Mouse (Mus musculus): Measurements from ENCODE around the gene Olfr1466. TPM values are rescaled to one million over a fixed set of nuclear protein-coding genes. Genes with fewer than 3 reads are reported as not detected.

Gene Olfr1466
- polyA plus RNA-seq (2015; fragmentation: Nextera tagmentation; extraction: Ambion mirVana), result not detected in 2 replicates

GRCm38 (mm10) chr19:13338562-13338961 is at the start of gene Olfr1466:
Gene Olfr1466, plus strand, starts transcription at chr19:13338862.
- Histone ChIP-seq H3K9me3 (ENCODE audit: control insufficient read depth, low read length) (peaks cover 3% of the 10 kb centered on the region; the same call in 1 of the 2 replicates), H3K36me3 (ENCODE audit: control insufficient read depth, insufficient read depth) (no peaks in the 10 kb centered on the region), H3K4me3 (replicated peaks; ENCODE audit: low read length) (no peak within 1 kb of the TSS), H3K27me3 (replicated peaks; ENCODE audit: control insufficient read depth, insufficient read depth, low read length) (no peaks in the 10 kb centered on the region), H3K4me2 (ENCODE audit: low read length) (no peak within 1 kb of the TSS), H3K9ac (replicated peaks; ENCODE audit: low read depth, low read length) (no peak within 1 kb of the TSS), H3K4me1 (replicated peaks; ENCODE audit: control insufficient read depth, insufficient read depth, low read length) (no peaks in the 10 kb centered on the region), H3K27ac (ENCODE audit: low read length) (no peak within 1 kb of the TSS)
- 88% methylated on average over 2 of the region's 2 CpGs for WGBS
- ATAC-seq, result no peak

GRCm38 (mm10) chr19:13315441-13315840 is 23.2 kb upstream of the Olfr1466 start, which contains the start of gene Olfr1465:
Gene Olfr1465, minus strand, starts transcription at chr19:13315541.
- Histone ChIP-seq H3K27ac (ENCODE audit: low read length) (no peak within 1 kb of the TSS), H3K4me1 (replicated peaks; ENCODE audit: control insufficient read depth, insufficient read depth, low read length) (no peaks in the 10 kb centered on the region), H3K36me3 (ENCODE audit: control insufficient read depth, insufficient read depth) (no peaks in the 10 kb centered on the region), H3K9ac (replicated peaks; ENCODE audit: low read depth, low read length) (no peak within 1 kb of the TSS), H3K9me3 (ENCODE audit: control insufficient read depth, low read length) (no peaks in the 10 kb centered on the region; the same call in 1 of the 2 replicates), H3K27me3 (replicated peaks; ENCODE audit: control insufficient read depth, insufficient read depth, low read length) (no peaks in the 10 kb centered on the region), H3K4me2 (ENCODE audit: low read length) (no peak within 1 kb of the TSS), H3K4me3 (replicated peaks; ENCODE audit: low read length) (no peak within 1 kb of the TSS)
- ATAC-seq, result no peak

- H3K27me3 ChIP-seq (replicated peaks; ENCODE audit: control insufficient read depth, insufficient read depth, low read length), result no peaks in the 10 kb centered on the region
- ATAC-seq, result no peak
- no peaks in the 10 kb centered on the region for H3K9me3 ChIP-seq (ENCODE audit: control insufficient read depth, low read length)
- no peaks in the 10 kb centered on the region for H3K36me3 ChIP-seq (ENCODE audit: control insufficient read depth, insufficient read depth)
- no peak within 1 kb of the TSS for H3K27ac ChIP-seq (ENCODE audit: low read length)
- WGBS, result 72% methylated on average over 2 of the region's 2 CpGs
- H3K4me3 ChIP-seq (replicated peaks; ENCODE audit: low read length), result no peak within 1 kb of the TSS
- no peak within 1 kb of the TSS for H3K4me2 ChIP-seq (ENCODE audit: low read length)
- H3K4me1 ChIP-seq (replicated peaks; ENCODE audit: control insufficient read depth, insufficient read depth, low read length), result no peaks in the 10 kb centered on the region
- H3K9ac ChIP-seq (replicated peaks; ENCODE audit: low read depth, low read length), result no peak within 1 kb of the TSS
These were observed 23.3 kb downstream of the Olfr1466 start, which contains the start of gene Olfr1467 for GRCm38 (mm10) chr19:13361936-13362335. Gene Olfr1467, plus strand, starts transcription at chr19:13362236.

Other genes starting within 250 kb of the Olfr1466 start
- not detected in 2 replicates for gene Olfr1457, start 241.0 kb upstream of the Olfr1466 start, polyA plus RNA-seq (2015; fragmentation: Nextera tagmentation; extraction: Ambion mirVana)
- not detected in 2 replicates for gene Olfr1458, start 232.1 kb upstream of the Olfr1466 start, polyA plus RNA-seq (2015; fragmentation: Nextera tagmentation; extraction: Ambion mirVana)
- 0.03 TPM in 1 of 2 replicates, not detected in the other for gene Olfr1459, start 189.3 kb upstream of the Olfr1466 start, polyA plus RNA-seq (2015; fragmentation: Nextera tagmentation; extraction: Ambion mirVana)
- not detected in 2 replicates for gene Olfr1461, start 175.9 kb upstream of the Olfr1466 start, polyA plus RNA-seq (2015; fragmentation: Nextera tagmentation; extraction: Ambion mirVana)
- gene Olfr1462, start 153.1 kb upstream of the Olfr1466 start, polyA plus RNA-seq (2015; fragmentation: Nextera tagmentation; extraction: Ambion mirVana), result not detected in 2 replicates
- gene Olfr1463, start 107.5 kb upstream of the Olfr1466 start, polyA plus RNA-seq (2015; fragmentation: Nextera tagmentation; extraction: Ambion mirVana), result not detected in 2 replicates
- gene Olfr1465, start 23.3 kb upstream of the Olfr1466 start, polyA plus RNA-seq (2015; fragmentation: Nextera tagmentation; extraction: Ambion mirVana), result not detected in 2 replicates
- gene Olfr1467, start 23.4 kb downstream of the Olfr1466 start, polyA plus RNA-seq (2015; fragmentation: Nextera tagmentation; extraction: Ambion mirVana), result not detected in 2 replicates
- not detected in 2 replicates for gene Olfr1469, start 69.0 kb downstream of the Olfr1466 start, polyA plus RNA-seq (2015; fragmentation: Nextera tagmentation; extraction: Ambion mirVana)
- gene Olfr1471, start 104.5 kb downstream of the Olfr1466 start, polyA plus RNA-seq (2015; fragmentation: Nextera tagmentation; extraction: Ambion mirVana), result not detected in 2 replicates
- not detected in 2 replicates for gene Olfr1472, start 117.2 kb downstream of the Olfr1466 start, polyA plus RNA-seq (2015; fragmentation: Nextera tagmentation; extraction: Ambion mirVana)
- not detected in 2 replicates for gene Olfr1474, start 130.7 kb downstream of the Olfr1466 start, polyA plus RNA-seq (2015; fragmentation: Nextera tagmentation; extraction: Ambion mirVana)
- not detected in 2 replicates for gene Olfr1475, start 141.3 kb downstream of the Olfr1466 start, polyA plus RNA-seq (2015; fragmentation: Nextera tagmentation; extraction: Ambion mirVana)
- not detected in 2 replicates for gene Olfr1477, start 161.7 kb downstream of the Olfr1466 start, polyA plus RNA-seq (2015; fragmentation: Nextera tagmentation; extraction: Ambion mirVana)
- gene Olfr1480, start 189.1 kb downstream of the Olfr1466 start, polyA plus RNA-seq (2015; fragmentation: Nextera tagmentation; extraction: Ambion mirVana), result not detected in 2 replicates
- gene Olfr1484, start 244.6 kb downstream of the Olfr1466 start, polyA plus RNA-seq (2015; fragmentation: Nextera tagmentation; extraction: Ambion mirVana), result not detected in 2 replicates